Mouse (Mus musculus): ENCODE results near the gene Slc12a9. TPM values are rescaled to one million over a fixed set of nuclear protein-coding genes. Genes with fewer than 3 reads are reported as not detected.
A peak's percentile ranks its signal among the peaks of the same experiment; 100 is the strongest.

The Slc12a9 gene
- polyA plus RNA-seq, 1 experiment from 2014 or later = 5.3 TPM

GRCm38 (mm10) chr5:137306439-137307005 is 26.9 kb downstream of the Slc12a9 start:
- no peak for ATAC-seq (ENCODE audit: insufficient number of reproducible peaks, insufficient read depth, low FRiP score, low read depth)
- peaks cover 71% of the 10 kb centered on the region for H3K36me3 ChIP-seq (ENCODE audit: control insufficient read depth, insufficient read depth, low read length)
- peak overlapping the region; percentile 77 for H3K4me2 ChIP-seq (ENCODE audit: low read length)
- peak overlapping the region; percentile 98 for H3K9ac ChIP-seq (ENCODE audit: low read length)
- H3K4me1 ChIP-seq (ENCODE audit: control insufficient read depth in 2 of 2, insufficient read depth in 2 of 2, low read length in 2 of 2) = peaks cover 4 to 40% of the 10 kb centered on the region in 2 experiments
- H3K4me3 ChIP-seq (ENCODE audit: control insufficient read depth in 1 of 2, insufficient read depth in 1 of 2, low read depth in 1 of 2, low read length in 2 of 2) = peak overlapping the region; percentile 91 to 97
- H3K9me3 ChIP-seq (ENCODE audit: control insufficient read depth, low read length) = no peaks in the 10 kb centered on the region
- no peaks in the 10 kb centered on the region for H3K27me3 ChIP-seq (ENCODE audit: control insufficient read depth, insufficient read depth, low read length)
- H3K27ac ChIP-seq (replicated peaks in 1 of 2; ENCODE audit: control insufficient read depth in 1 of 2, insufficient read depth in 1 of 2, low read depth in 2 of 2, low read length in 2 of 2) = peak overlapping the region; percentile 87 to 95
- 15% methylated on average over 12 of the region's 12 CpGs for WGBS

- Histone ChIP-seq H3K27ac (replicated peaks in 1 of 2; ENCODE audit: control insufficient read depth in 1 of 2, insufficient read depth in 1 of 2, low read depth in 2 of 2, low read length in 2 of 2) (no peak overlapping the region), H3K36me3 (ENCODE audit: control insufficient read depth, insufficient read depth, low read length) (peaks cover 71% of the 10 kb centered on the region), H3K9ac (ENCODE audit: low read length) (peak overlapping the region; percentile 98), H3K27me3 (ENCODE audit: control insufficient read depth, insufficient read depth, low read length) (no peaks in the 10 kb centered on the region), H3K4me1 (ENCODE audit: control insufficient read depth in 2 of 2, insufficient read depth in 2 of 2, low read length in 2 of 2) (peaks cover 4 to 43% of the 10 kb centered on the region in 2 experiments), H3K9me3 (ENCODE audit: control insufficient read depth, low read length) (no peaks in the 10 kb centered on the region), H3K4me3 (ENCODE audit: control insufficient read depth in 1 of 2, insufficient read depth in 1 of 2, low read depth in 1 of 2, low read length in 2 of 2) (peak overlapping the region in 1 of 2 experiments; percentile 91; a peak in 2 of 4 replicates), H3K4me2 (ENCODE audit: low read length) (peak overlapping the region; percentile 77)
- WGBS = 68% methylated on average over 3 of the region's 3 CpGs
- ATAC-seq (ENCODE audit: insufficient number of reproducible peaks, insufficient read depth, low FRiP score, low read depth) = no peak
Observed at GRCm38 (mm10) chr5:137305822-137306221, 27.6 kb downstream of the Slc12a9 start.

GRCm38 (mm10) chr5:137304816-137305215 is 28.6 kb downstream of the Slc12a9 start:
- Histone ChIP-seq H3K9me3 (ENCODE audit: control insufficient read depth, low read length) (no peaks in the 10 kb centered on the region), H3K4me2 (ENCODE audit: low read length) (peak overlapping the region; percentile 77; the same call in 1 of the 2 replicates), H3K4me3 (ENCODE audit: control insufficient read depth in 1 of 2, insufficient read depth in 1 of 2, low read depth in 1 of 2, low read length in 2 of 2) (no peak overlapping the region), H3K27me3 (ENCODE audit: control insufficient read depth, insufficient read depth, low read length) (no peaks in the 10 kb centered on the region), H3K36me3 (ENCODE audit: control insufficient read depth, insufficient read depth, low read length) (peaks cover 71% of the 10 kb centered on the region), H3K4me1 (ENCODE audit: control insufficient read depth in 2 of 2, insufficient read depth in 2 of 2, low read length in 2 of 2) (peaks cover 4 to 43% of the 10 kb centered on the region in 2 experiments), H3K9ac (ENCODE audit: low read length) (0 out of 2 replicates have a peak overlapping the region, but pooled peaks have one; percentile 38), H3K27ac (replicated peaks in 1 of 2; ENCODE audit: control insufficient read depth in 1 of 2, insufficient read depth in 1 of 2, low read depth in 2 of 2, low read length in 2 of 2) (no peak overlapping the region)
- 69% methylated on average over 4 of the region's 4 CpGs for WGBS
- ATAC-seq (ENCODE audit: insufficient number of reproducible peaks, insufficient read depth, low FRiP score, low read depth) = no peak

- ATAC-seq (ENCODE audit: insufficient number of reproducible peaks, insufficient read depth, low FRiP score, low read depth) = no peak
- WGBS = 56% methylated on average over 3 of the region's 3 CpGs
- H3K27me3 ChIP-seq (ENCODE audit: control insufficient read depth, insufficient read depth, low read length) = no peaks in the 10 kb centered on the region
- peaks cover 71% of the 10 kb centered on the region for H3K36me3 ChIP-seq (ENCODE audit: control insufficient read depth, insufficient read depth, low read length)
- H3K4me1 ChIP-seq (ENCODE audit: control insufficient read depth in 2 of 2, insufficient read depth in 2 of 2, low read length in 2 of 2) = peaks cover 4 to 43% of the 10 kb centered on the region in 2 experiments
- H3K9ac ChIP-seq (ENCODE audit: low read length) = peak overlapping the region; percentile 38; the same call in 1 of the 2 replicates
- no peak overlapping the region for H3K4me3 ChIP-seq (ENCODE audit: control insufficient read depth in 1 of 2, insufficient read depth in 1 of 2, low read depth in 1 of 2, low read length in 2 of 2)
- 0 out of 2 replicates have a peak overlapping the region, but pooled peaks have one; percentile 77 for H3K4me2 ChIP-seq (ENCODE audit: low read length)
- H3K9me3 ChIP-seq (ENCODE audit: control insufficient read depth, low read length) = no peaks in the 10 kb centered on the region
- H3K27ac ChIP-seq (replicated peaks in 1 of 2; ENCODE audit: control insufficient read depth in 1 of 2, insufficient read depth in 1 of 2, low read depth in 2 of 2, low read length in 2 of 2) = no peak overlapping the region
Observed at GRCm38 (mm10) chr5:137304165-137304564, 29.2 kb downstream of the Slc12a9 start.

- Histone ChIP-seq H3K27ac (replicated peaks in 1 of 2; ENCODE audit: control insufficient read depth in 1 of 2, insufficient read depth in 1 of 2, low read depth in 2 of 2, low read length in 2 of 2) (no peak overlapping the region), H3K4me2 (ENCODE audit: low read length) (no peak overlapping the region), H3K9me3 (ENCODE audit: control insufficient read depth, low read length) (no peaks in the 10 kb centered on the region), H3K36me3 (ENCODE audit: control insufficient read depth, insufficient read depth, low read length) (peaks cover 71% of the 10 kb centered on the region), H3K27me3 (ENCODE audit: control insufficient read depth, insufficient read depth, low read length) (no peaks in the 10 kb centered on the region), H3K4me3 (ENCODE audit: control insufficient read depth in 1 of 2, insufficient read depth in 1 of 2, low read depth in 1 of 2, low read length in 2 of 2) (no peak overlapping the region), H3K4me1 (ENCODE audit: control insufficient read depth in 2 of 2, insufficient read depth in 2 of 2, low read length in 2 of 2) (peaks cover 4 to 43% of the 10 kb centered on the region in 2 experiments), H3K9ac (ENCODE audit: low read length) (peak overlapping the region; percentile 38; the same call in 1 of the 2 replicates)
- WGBS = 28% methylated on average over 4 of the region's 4 CpGs
- no peak for ATAC-seq (ENCODE audit: insufficient number of reproducible peaks, insufficient read depth, low FRiP score, low read depth)
Observed at GRCm38 (mm10) chr5:137303609-137304008, 29.8 kb downstream of the Slc12a9 start.

- no peak for ATAC-seq (ENCODE audit: insufficient number of reproducible peaks, insufficient read depth, low FRiP score, low read depth)
- 84% methylated on average over 21 of the region's 21 CpGs for WGBS
- Histone ChIP-seq H3K4me3 (ENCODE audit: control insufficient read depth in 1 of 2, insufficient read depth in 1 of 2, low read depth in 1 of 2, low read length in 2 of 2) (no peak overlapping the region), H3K4me1 (ENCODE audit: control insufficient read depth in 2 of 2, insufficient read depth in 2 of 2, low read length in 2 of 2) (peaks cover 2 to 37% of the 10 kb centered on the region in 2 experiments), H3K9me3 (ENCODE audit: control insufficient read depth, low read length) (no peaks in the 10 kb centered on the region), H3K27ac (replicated peaks in 1 of 2; ENCODE audit: control insufficient read depth in 1 of 2, insufficient read depth in 1 of 2, low read depth in 2 of 2, low read length in 2 of 2) (no peak overlapping the region), H3K9ac (ENCODE audit: low read length) (no peak overlapping the region), H3K27me3 (ENCODE audit: control insufficient read depth, insufficient read depth, low read length) (no peaks in the 10 kb centered on the region), H3K4me2 (ENCODE audit: low read length) (no peak overlapping the region), H3K36me3 (ENCODE audit: control insufficient read depth, insufficient read depth, low read length) (peaks cover 90% of the 10 kb centered on the region)
Observed at GRCm38 (mm10) chr5:137301253-137301652, 32.1 kb downstream of the Slc12a9 start.

GRCm38 (mm10) chr5:137299240-137299639 is 34.2 kb downstream of the Slc12a9 start:
- Histone ChIP-seq H3K9ac (ENCODE audit: low read length) (no peak overlapping the region), H3K4me3 (ENCODE audit: control insufficient read depth in 1 of 2, insufficient read depth in 1 of 2, low read depth in 1 of 2, low read length in 2 of 2) (no peak overlapping the region), H3K27ac (replicated peaks in 1 of 2; ENCODE audit: control insufficient read depth in 1 of 2, insufficient read depth in 1 of 2, low read depth in 2 of 2, low read length in 2 of 2) (no peak overlapping the region), H3K4me1 (ENCODE audit: control insufficient read depth in 2 of 2, insufficient read depth in 2 of 2, low read length in 2 of 2) (peaks cover 5 to 22% of the 10 kb centered on the region in 2 experiments; a peak in 3 of 4 replicates), H3K4me2 (ENCODE audit: low read length) (no peak overlapping the region), H3K9me3 (ENCODE audit: control insufficient read depth, low read length) (no peaks in the 10 kb centered on the region), H3K27me3 (ENCODE audit: control insufficient read depth, insufficient read depth, low read length) (no peaks in the 10 kb centered on the region), H3K36me3 (ENCODE audit: control insufficient read depth, insufficient read depth, low read length) (peaks cover 94% of the 10 kb centered on the region)
- ATAC-seq (ENCODE audit: insufficient number of reproducible peaks, insufficient read depth, low FRiP score, low read depth) = no peak
- 65% methylated on average over 7 of the region's 7 CpGs for WGBS
